Mouse (Mus musculus): ENCODE measurements around the gene Susd3. TPM values are rescaled to one million over a fixed set of nuclear protein-coding genes. Genes with fewer than 3 reads are reported as not detected.

Susd3 gene
- polyA plus RNA-seq, 1 experiment from 2014 or later: 34.5 TPM

GRCm38 (mm10) chr13:49191673-49192035 lies 56.9 kb downstream of the Susd3 start:
- ATAC-seq (ENCODE audit: low FRiP score, low TSS enrichment): no peak
- H3K36me3 ChIP-seq (ENCODE audit: insufficient read depth, low read length): peaks cover 7% of the 10 kb centered on the region
- H3K9me3 ChIP-seq (ENCODE audit: low read length): no peaks in the 10 kb centered on the region
- H3K4me2 ChIP-seq (replicated peaks; ENCODE audit: low read depth, low read length): no peak overlapping the region
- H3K9ac ChIP-seq (replicated peaks; ENCODE audit: low read length): no peak overlapping the region; the same call in 1 of the 2 replicates
- H3K27me3 ChIP-seq (ENCODE audit: insufficient read depth, low read length): no peaks in the 10 kb centered on the region
- H3K4me3 ChIP-seq (ENCODE audit: low read length): no peak overlapping the region
- H3K27ac ChIP-seq (ENCODE audit: low read length): peak overlapping the region; percentile 64
- H3K4me1 ChIP-seq (ENCODE audit: insufficient read depth, low read length): peaks cover 63% of the 10 kb centered on the region
- 41% methylated on average over 5 of the region's 5 CpGs for WGBS

- peak overlapping the region; percentile 15; the same call in 1 of the 2 replicates for H3K4me2 ChIP-seq (replicated peaks; ENCODE audit: low read depth, low read length)
- H3K27ac ChIP-seq (ENCODE audit: low read length): peak overlapping the region; percentile 64
- no peaks in the 10 kb centered on the region for H3K9me3 ChIP-seq (ENCODE audit: low read length)
- peaks cover 6% of the 10 kb centered on the region for H3K36me3 ChIP-seq (ENCODE audit: insufficient read depth, low read length)
- H3K4me1 ChIP-seq (ENCODE audit: insufficient read depth, low read length): peaks cover 64% of the 10 kb centered on the region
- peak overlapping the region; percentile 37; the same call in 1 of the 2 replicates for H3K9ac ChIP-seq (replicated peaks; ENCODE audit: low read length)
- no peak for ATAC-seq (ENCODE audit: low FRiP score, low TSS enrichment)
- 52% methylated on average over 7 of the region's 7 CpGs for WGBS
- H3K27me3 ChIP-seq (ENCODE audit: insufficient read depth, low read length): no peaks in the 10 kb centered on the region
- no peak overlapping the region for H3K4me3 ChIP-seq (ENCODE audit: low read length)
Measured at GRCm38 (mm10) chr13:49190876-49191672, 57.4 kb downstream of the Susd3 start.

- Histone ChIP-seq H3K27ac (ENCODE audit: low read length) (peak overlapping the region; percentile 64), H3K36me3 (ENCODE audit: insufficient read depth, low read length) (no peaks in the 10 kb centered on the region), H3K4me1 (ENCODE audit: insufficient read depth, low read length) (peaks cover 58% of the 10 kb centered on the region), H3K4me3 (ENCODE audit: low read length) (no peak overlapping the region), H3K9me3 (ENCODE audit: low read length) (no peaks in the 10 kb centered on the region), H3K4me2 (replicated peaks; ENCODE audit: low read depth, low read length) (peak overlapping the region; percentile 15; the same call in 1 of the 2 replicates), H3K27me3 (ENCODE audit: insufficient read depth, low read length) (no peaks in the 10 kb centered on the region), H3K9ac (replicated peaks; ENCODE audit: low read length) (peak overlapping the region; percentile 37; the same call in 1 of the 2 replicates)
- ATAC-seq (ENCODE audit: low FRiP score, low TSS enrichment): no peak
- 57% methylated on average over 12 of the region's 12 CpGs for WGBS
Measured at GRCm38 (mm10) chr13:49189970-49190870, 58.3 kb downstream of the Susd3 start.

- 56% methylated on average over 2 of the region's 2 CpGs for WGBS
- Histone ChIP-seq H3K27me3 (ENCODE audit: insufficient read depth, low read length) (no peaks in the 10 kb centered on the region), H3K9ac (replicated peaks; ENCODE audit: low read length) (no peak overlapping the region), H3K4me1 (ENCODE audit: insufficient read depth, low read length) (peaks cover 58% of the 10 kb centered on the region), H3K9me3 (ENCODE audit: low read length) (no peaks in the 10 kb centered on the region), H3K36me3 (ENCODE audit: insufficient read depth, low read length) (no peaks in the 10 kb centered on the region), H3K27ac (ENCODE audit: low read length) (no peak overlapping the region), H3K4me3 (ENCODE audit: low read length) (no peak overlapping the region), H3K4me2 (replicated peaks; ENCODE audit: low read depth, low read length) (peak overlapping the region; percentile 97; the same call in 1 of the 2 replicates)
- no peak for ATAC-seq (ENCODE audit: low FRiP score, low TSS enrichment)
Measured at GRCm38 (mm10) chr13:49188966-49189360, 59.5 kb downstream of the Susd3 start.

GRCm38 (mm10) chr13:49188219-49188965 lies 60.1 kb downstream of the Susd3 start:
- no peaks in the 10 kb centered on the region for H3K36me3 ChIP-seq (ENCODE audit: insufficient read depth, low read length)
- H3K4me2 ChIP-seq (replicated peaks; ENCODE audit: low read depth, low read length): peak overlapping the region; percentile 97
- H3K27me3 ChIP-seq (ENCODE audit: insufficient read depth, low read length): no peaks in the 10 kb centered on the region
- peak overlapping the region; percentile 83 for H3K9ac ChIP-seq (replicated peaks; ENCODE audit: low read length)
- ATAC-seq (ENCODE audit: low FRiP score, low TSS enrichment): peak; percentile 9; the same call in 1 of the 2 replicates
- peak overlapping the region; percentile 79 for H3K4me3 ChIP-seq (ENCODE audit: low read length)
- H3K9me3 ChIP-seq (ENCODE audit: low read length): no peaks in the 10 kb centered on the region
- peaks cover 58% of the 10 kb centered on the region for H3K4me1 ChIP-seq (ENCODE audit: insufficient read depth, low read length)
- WGBS: 29% methylated on average over 15 of the region's 15 CpGs
- H3K27ac ChIP-seq (ENCODE audit: low read length): peak overlapping the region; percentile 75

- WGBS: under 1% methylated on average over 74 of the region's 87 CpGs
- H3K4me2 ChIP-seq (replicated peaks; ENCODE audit: low read depth, low read length): peak within 1 kb of the TSS; percentile 97
- peak within 1 kb of the TSS; percentile 76 for H3K27ac ChIP-seq (ENCODE audit: low read length)
- peak within 1 kb of the TSS; percentile 83 for H3K9ac ChIP-seq (replicated peaks; ENCODE audit: low read length)
- no peaks in the 10 kb centered on the region for H3K9me3 ChIP-seq (ENCODE audit: low read length)
- no peaks in the 10 kb centered on the region for H3K27me3 ChIP-seq (ENCODE audit: insufficient read depth, low read length)
- H3K4me1 ChIP-seq (ENCODE audit: insufficient read depth, low read length): peaks cover 56% of the 10 kb centered on the region
- peak; percentile 92 for ATAC-seq (ENCODE audit: low FRiP score, low TSS enrichment)
- peak within 1 kb of the TSS; percentile 79 for H3K4me3 ChIP-seq (ENCODE audit: low read length)
- no peaks in the 10 kb centered on the region for H3K36me3 ChIP-seq (ENCODE audit: insufficient read depth, low read length)
Measured at GRCm38 (mm10) chr13:49187288-49188218, 61.0 kb downstream of the Susd3 start, which contains the start of gene Ninj1. Ninj1 (plus strand) TSS chr13:49187485.

- Histone ChIP-seq H3K27me3 (ENCODE audit: insufficient read depth, low read length) (no peaks in the 10 kb centered on the region), H3K4me1 (ENCODE audit: insufficient read depth, low read length) (peaks cover 49% of the 10 kb centered on the region)
Measured at GRCm38 (mm10) chr13:49186798-49187287, 61.7 kb downstream of the Susd3 start.

GRCm38 (mm10) chr13:49183646-49184045 lies 64.9 kb downstream of the Susd3 start:
- Histone ChIP-seq H3K4me3 (ENCODE audit: low read length) (no peak overlapping the region), H3K4me1 (ENCODE audit: insufficient read depth, low read length) (peaks cover 17% of the 10 kb centered on the region), H3K36me3 (ENCODE audit: insufficient read depth, low read length) (no peaks in the 10 kb centered on the region), H3K9me3 (ENCODE audit: low read length) (no peaks in the 10 kb centered on the region), H3K27me3 (ENCODE audit: insufficient read depth, low read length) (no peaks in the 10 kb centered on the region), H3K9ac (replicated peaks; ENCODE audit: low read length) (no peak overlapping the region), H3K27ac (ENCODE audit: low read length) (no peak overlapping the region), H3K4me2 (replicated peaks; ENCODE audit: low read depth, low read length) (no peak overlapping the region)
- 40% methylated on average over 5 of the region's 5 CpGs for WGBS
- no peak for ATAC-seq (ENCODE audit: low FRiP score, low TSS enrichment)

More at GRCm38 (mm10) chr13:49186798-49187287, 61.7 kb downstream of the Susd3 start:
- ATAC-seq (ENCODE audit: low FRiP score, low TSS enrichment): peak; percentile 13
- Histone ChIP-seq H3K9me3 (ENCODE audit: low read length) (no peaks in the 10 kb centered on the region), H3K4me3 (ENCODE audit: low read length) (peak overlapping the region; percentile 79), H3K4me2 (replicated peaks; ENCODE audit: low read depth, low read length) (peak overlapping the region; percentile 97), H3K27ac (ENCODE audit: low read length) (peak overlapping the region; percentile 76), H3K9ac (replicated peaks; ENCODE audit: low read length) (peak overlapping the region; percentile 75), H3K36me3 (ENCODE audit: insufficient read depth, low read length) (no peaks in the 10 kb centered on the region)
- 25% methylated on average over 11 of the region's 11 CpGs for WGBS
